Mouse (Mus musculus): Measurements from ENCODE around the gene Gtpbp4. TPM values are rescaled to one million over a fixed set of nuclear protein-coding genes. Genes with fewer than 3 reads are reported as not detected.
"Not testable (repeated sequence)": the region's sequence is repeated elsewhere in the genome, so short reads cannot be mapped to it uniquely, and the experiment has no call there.

The Gtpbp4 gene
- polyA plus RNA-seq, 1 experiment from 2014 or later, result 48.4 TPM

DNA sequence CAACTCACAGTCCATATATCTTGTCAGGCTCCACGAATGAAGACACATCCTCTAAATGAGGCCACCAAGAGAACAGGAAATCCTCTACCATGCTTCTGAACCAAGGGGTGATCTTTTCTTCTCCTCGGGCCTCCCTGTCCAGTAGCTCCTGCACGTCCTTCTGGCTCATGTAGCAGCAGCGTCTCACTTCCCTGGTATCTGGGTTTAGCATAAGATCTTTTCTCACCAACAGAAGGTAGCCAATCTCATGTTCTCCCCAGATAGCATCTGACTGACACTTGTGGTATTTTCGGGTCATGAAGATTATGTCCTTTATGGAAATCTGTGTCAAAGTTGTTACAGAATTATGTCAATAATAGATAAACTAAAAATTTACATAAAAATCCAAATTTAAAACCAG, 54.2 kb downstream of the Gtpbp4 start:
- not testable (repeated sequence) for H3K9me3 ChIP-seq; H3K27me3 ChIP-seq (replicated peaks); H3K4me1 ChIP-seq; H3K4me3 ChIP-seq; H3K4me2 ChIP-seq; ATAC-seq (ENCODE audit: extremely low read depth, insufficient number of reproducible peaks, low FRiP score, low TSS enrichment); H3K27ac ChIP-seq (replicated peaks); H3K36me3 ChIP-seq; H3K9ac ChIP-seq
- 44% methylated on average over 1 of the region's 5 CpGs for WGBS

- H3K9me3 ChIP-seq; H3K27me3 ChIP-seq (replicated peaks); H3K36me3 ChIP-seq; H3K9ac ChIP-seq; H3K4me1 ChIP-seq; ATAC-seq (ENCODE audit: extremely low read depth, insufficient number of reproducible peaks, low FRiP score, low TSS enrichment); H3K4me3 ChIP-seq; H3K4me2 ChIP-seq; H3K27ac ChIP-seq (replicated peaks): not testable (repeated sequence)
- 58% methylated on average over 4 of the region's 4 CpGs for WGBS
These were observed 54.8 kb downstream of the Gtpbp4 start for GRCm38 (mm10) chr13:8941110-8941509.

GRCm38 (mm10) chr13:8937611-8938140, 58.2 kb downstream of the Gtpbp4 start:
- not testable (repeated sequence) for H3K9ac ChIP-seq; H3K4me3 ChIP-seq; H3K27ac ChIP-seq (replicated peaks); H3K27me3 ChIP-seq (replicated peaks); H3K4me2 ChIP-seq; H3K9me3 ChIP-seq; H3K4me1 ChIP-seq; H3K36me3 ChIP-seq; ATAC-seq (ENCODE audit: extremely low read depth, insufficient number of reproducible peaks, low FRiP score, low TSS enrichment)
- 72% methylated on average over 6 of the region's 6 CpGs for WGBS

GRCm38 (mm10) chr13:8933499-8933898, 62.4 kb downstream of the Gtpbp4 start:
- ATAC-seq (ENCODE audit: extremely low read depth, insufficient number of reproducible peaks, low FRiP score, low TSS enrichment), result no peak

More at GRCm38 (mm10) chr13:8933499-8933898, 62.4 kb downstream of the Gtpbp4 start:
- H3K36me3 ChIP-seq, result no peaks in the 10 kb centered on the region
- no peaks in the 10 kb centered on the region for H3K9me3 ChIP-seq
- H3K4me1 ChIP-seq, result no peaks in the 10 kb centered on the region
- H3K27ac ChIP-seq (replicated peaks), result no peak overlapping the region
- H3K27me3 ChIP-seq (replicated peaks), result no peaks in the 10 kb centered on the region
- WGBS, result 35% methylated on average over 2 of the region's 2 CpGs
- H3K4me3 ChIP-seq, result no peak overlapping the region
- H3K9ac ChIP-seq, result no peak overlapping the region
- H3K4me2 ChIP-seq, result no peak overlapping the region

Small RNA genes lying within 50 kb of the gene (microRNA-seq; reads per million reads assigned to microRNA genes)
- not detected for gene Gm22750

Other genes starting within 250 kb of the Gtpbp4 start
- 15.4 and 15.6 TPM in 2 replicates for gene Wdr37, start 124.2 kb downstream of the Gtpbp4 start, polyA plus RNA-seq (2015; fragmentation: Nextera tagmentation; extraction: Ambion mirVana)
- 44.6 and 48.7 TPM in 2 replicates for gene Idi1, start 110.6 kb downstream of the Gtpbp4 start, polyA plus RNA-seq (2015; fragmentation: Nextera tagmentation; extraction: Ambion mirVana)
- not detected in 2 replicates for gene Gm9745, start 47.9 kb downstream of the Gtpbp4 start, polyA plus RNA-seq (2015; fragmentation: Nextera tagmentation; extraction: Ambion mirVana)
- gene Idi2, start 43.2 kb downstream of the Gtpbp4 start, polyA plus RNA-seq (2015; fragmentation: Nextera tagmentation; extraction: Ambion mirVana), result not detected in 2 replicates
- gene Larp4b, start 97.8 kb upstream of the Gtpbp4 start, polyA plus RNA-seq (2015; fragmentation: Nextera tagmentation; extraction: Ambion mirVana), result 23.1 and 23.3 TPM in 2 replicates

Data from heart, embryonic 13.5 days (tissue).